Mouse (Mus musculus) liver, postnatal 0 days (tissue): ENCODE measurements around the gene Pram1.

Experiments
- CTCF ChIP-seq: sonication (generic); IDR thresholded peaks from 2 replicates; pipeline ENCODE4 v1.5.1; 2016; ENCODE audit warnings: antibody characterized with exemption, low read depth
- EP300 ChIP-seq: IDR thresholded peaks from 2 replicates; pipeline ENCODE4 v1.6.1; 2016; ENCODE audit warnings: antibody characterized with exemption, low read depth, mild to moderate bottlenecking

GRCm38 (mm10) chr17:33676086-33676485, 38.2 kb downstream of the Pram1 start:
- TF ChIP-seq EP300 = no peak
- no peak for TF ChIP-seq CTCF
